Mouse (Mus musculus): ENCODE data around the gene Nedd4.

GRCm38 (mm10) chr9:72678771-72679170 is 16.6 kb downstream of the Nedd4 start:
- TF ChIP-seq POLR2A (IDR thresholded peaks at IDR 0.05; ENCODE audit: insufficient read length, low read depth), result no peak
- TF ChIP-seq MAX (IDR thresholded peaks at IDR 0.05; ENCODE audit: low read depth), result no peak
- no peak for TF ChIP-seq TCF12 (IDR thresholded peaks at IDR 0.05; ENCODE audit: insufficient read depth, poor library complexity, severe bottlenecking)
- TF ChIP-seq MYOG (IDR thresholded peaks at IDR 0.05; ENCODE audit: control insufficient read depth in 1 of 3, insufficient read depth in 1 of 3, insufficient read length in 2 of 3, low read depth in 2 of 3), result no peak
- TF ChIP-seq E2F4 (IDR thresholded peaks at IDR 0.05; ENCODE audit: insufficient read depth), result no peak
